In the genomic region with DNA sequence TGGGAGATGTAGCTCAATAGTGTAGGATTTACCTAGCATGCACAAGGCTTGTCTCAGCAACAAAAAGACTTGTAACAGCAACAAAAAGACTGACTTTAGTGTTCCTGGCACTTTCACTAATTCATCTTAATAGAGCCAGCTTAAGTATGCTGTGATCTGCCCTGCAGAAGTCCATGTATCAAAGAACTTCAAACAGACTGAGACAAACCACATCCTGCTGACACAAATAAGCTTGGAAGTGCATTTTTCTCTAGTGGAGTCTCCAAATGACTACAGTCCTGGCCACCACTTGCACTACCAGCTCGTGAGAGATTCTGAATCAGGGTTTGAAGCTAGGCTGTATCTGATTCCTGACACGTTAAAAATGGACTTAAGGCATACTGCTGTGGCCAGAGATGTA, we compare ENCODE assay signal across 20 mouse cellular contexts. TPM values are rescaled to one million over a fixed set of nuclear protein-coding genes. Genes with fewer than 3 reads are reported as not detected.
A peak's percentile ranks its signal among the peaks of the same experiment; 100 is the strongest.
DNase-seq lines count a peak whose midpoint lies in the region; ATAC-seq lines count a peak whose summit lies in the region.
"Had no signal": no experiment of that assay in that cellular context is flagged by ENCODE, and none has a peak within 500 bp of the region (broad histone marks: within the 10 kb centered on the region; RNA-seq: fewer than 3 reads in every experiment).

No protein-coding gene starts in this region.

- no peaks in the 10 kb centered on the region for H3K27me3 ChIP-seq in megakaryocyte, embryonic 14.5 days (replicated peaks)
- no peaks in the 10 kb centered on the region for H3K27me3 ChIP-seq in midbrain, embryonic 15.5 days (replicated peaks)
- H3K27me3 ChIP-seq: CH12.LX; embryonic facial prominence, embryonic 13.5 days; heart, embryonic 13.5 days; hindbrain, embryonic 13.5 days had no signal

- H3K9me3 ChIP-seq in megakaryocyte, embryonic 14.5 days, result peaks cover 5% of the 10 kb centered on the region; the same call in 1 of the 2 replicates
- no peaks in the 10 kb centered on the region for H3K9me3 ChIP-seq in midbrain, embryonic 15.5 days
- H3K9me3 ChIP-seq: embryonic facial prominence, embryonic 13.5 days; forebrain, embryonic 10.5 days; hindbrain, embryonic 13.5 days had no signal

- no peak overlapping the region for H3K4me2 ChIP-seq in midbrain, embryonic 15.5 days
- H3K4me2 ChIP-seq: embryonic facial prominence, embryonic 13.5 days; heart, embryonic 13.5 days; hindbrain, embryonic 13.5 days had no signal

- no peak overlapping the region for H3K27ac ChIP-seq in midbrain, embryonic 15.5 days
- H3K27ac ChIP-seq: embryonic facial prominence, embryonic 13.5 days; forebrain, embryonic 10.5 days; heart, embryonic 13.5 days; hindbrain, embryonic 13.5 days had no signal

- no peak overlapping the region for H3K9ac ChIP-seq in midbrain, embryonic 15.5 days
- H3K9ac ChIP-seq: embryonic facial prominence, embryonic 13.5 days; heart, embryonic 13.5 days; hindbrain, embryonic 13.5 days had no signal

- ATAC-seq in megakaryocyte, adult 5-6 weeks (ENCODE audit: poor library complexity, severe bottlenecking), result no peak
- peak; percentile 96 for ATAC-seq in inflammation-experienced regulatory T-cells, adult 6 months
- ATAC-seq in midbrain, embryonic 15.5 days (replicated peaks), result no peak
- ATAC-seq: forebrain, embryonic 14.5 days had no signal

- WGBS in midbrain, embryonic 15.5 days, result 77% methylated on average over 2 of the region's 2 CpGs

- H3K4me1 ChIP-seq in megakaryocyte, embryonic 14.5 days, result peaks cover 22% of the 10 kb centered on the region
- no peaks in the 10 kb centered on the region for H3K4me1 ChIP-seq in midbrain, embryonic 15.5 days
- H3K4me1 ChIP-seq: embryonic facial prominence, embryonic 13.5 days; forebrain, embryonic 10.5 days; heart, embryonic 13.5 days; hindbrain, embryonic 13.5 days had no signal

- DNase-seq in CD4-positive helper T cell, adult 2 months (ENCODE audit: low read depth, low spot score), result peak; percentile 42
- DNase-seq in Muller cell, postnatal 12 days (ENCODE audit: inconsistent ontology term), result peak; percentile 24
- no peak for DNase-seq in spleen, postnatal 4 days (ENCODE audit: low spot score in 2 of 2)
- DNase-seq: adrenal gland, postnatal 10 days; cerebellum, adult 11 months; cerebellum, adult 8-10 months; cerebellum, postnatal 25 days; gastrocnemius, postnatal 36 days; heart, postnatal 14 days had no signal

- peak overlapping the region; percentile 53 for H3K4me3 ChIP-seq in megakaryocyte, embryonic 14.5 days (replicated peaks)
- no peak overlapping the region for H3K4me3 ChIP-seq in midbrain, embryonic 15.5 days
- H3K4me3 ChIP-seq: embryonic facial prominence, embryonic 13.5 days; erythroblast, embryonic 14.5 days; forebrain, embryonic 10.5 days; heart, embryonic 13.5 days; hindbrain, embryonic 13.5 days had no signal

- H3K36me3 ChIP-seq in megakaryocyte, embryonic 14.5 days (replicated peaks; ENCODE audit: low read length), result peaks cover 12% of the 10 kb centered on the region
- H3K36me3 ChIP-seq in midbrain, embryonic 15.5 days (replicated peaks), result 0 out of 2 replicates have a peak, but pooled peaks cover 3% of the 10 kb centered on the region

RNA-seq across cellular contexts. Expression of gene Eif4g2, which starts 26.7 kb away (rescaled TPM):
- polyA plus RNA-seq in megakaryocyte, embryonic 14.5 days (2012; ENCODE audit: insufficient read depth, low replicate concordance), result 352 and 517 TPM in 2 replicates
- 804 and 868 TPM in 2 replicates for total RNA-seq in megakaryocyte, adult 5-6 weeks (2015)
- total RNA-seq in megakaryocyte, adult 5-6 weeks (2017), result 448 and 663 TPM in 2 replicates
- 1,000 to 10,000 TPM in 1 of 3 experiments, 100 to 1,000 TPM in 2; 799 to 1,002 (median 808) TPM for polyA plus RNA-seq in inflammation-experienced regulatory T-cells, adult 6 months (2017; shearing (Covaris generic))
- 1,075 and 1,130 TPM in 2 replicates for polyA plus RNA-seq in midbrain, embryonic 15.5 days (2015; fragmentation: Nextera tagmentation; extraction: Ambion mirVana)

Comparison
In these comparisons a context has a peak if more than half of its experiments do, and no peak if none do; other contexts are left out.
1. DNase-seq: peak in CD4-positive helper T cell, adult 2 months (single experiment) and Muller cell, postnatal 12 days (single experiment); none in spleen, postnatal 4 days (0 of 2).